Mouse (Mus musculus): Measurements from ENCODE around the gene Fbxo2. TPM values are rescaled to one million over a fixed set of nuclear protein-coding genes. Genes with fewer than 3 reads are reported as not detected.
A peak's percentile ranks its signal among the peaks of the same experiment; 100 is the strongest.
"Not testable (repeated sequence)": the region's sequence is repeated elsewhere in the genome, so short reads cannot be mapped to it uniquely, and the experiment has no call there.

The Fbxo2 gene
- total RNA-seq, 2 experiments from 2014 or later = 101 to 107 TPM

DNA sequence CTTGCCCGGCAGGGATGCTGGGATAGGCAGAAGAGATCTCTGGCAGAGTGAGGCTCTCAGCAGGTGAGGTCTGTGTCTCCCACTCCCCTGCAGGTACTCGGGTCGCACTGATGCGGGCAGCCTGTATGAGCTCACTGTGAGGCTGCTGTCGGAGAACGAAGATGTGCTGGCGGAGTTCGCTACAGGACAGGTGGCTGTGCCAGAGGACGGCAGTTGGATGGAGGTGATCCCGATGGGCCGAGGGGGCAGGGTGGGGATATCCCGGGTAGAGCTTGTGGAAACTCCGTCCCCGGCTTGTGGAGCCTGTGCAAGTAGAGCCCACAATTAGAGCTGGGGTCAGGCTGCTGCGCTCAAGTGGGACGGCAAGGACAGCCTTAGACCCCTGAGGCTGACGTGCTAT, 5.1 kb downstream of the Fbxo2 start:
- peak overlapping the region; percentile 29 for H3K4me3 ChIP-seq
- peak overlapping the region; percentile 79 for H3K27ac ChIP-seq
- TF ChIP-seq CTCF (IDR thresholded peaks at IDR 0.05) = no peak
- DNase-seq (ENCODE audit: extremely low spot score in 1 of 2, low spot score in 2 of 2) = no peak
- intact Hi-C loops (cut with DNase I) = no loop called here

DNA sequence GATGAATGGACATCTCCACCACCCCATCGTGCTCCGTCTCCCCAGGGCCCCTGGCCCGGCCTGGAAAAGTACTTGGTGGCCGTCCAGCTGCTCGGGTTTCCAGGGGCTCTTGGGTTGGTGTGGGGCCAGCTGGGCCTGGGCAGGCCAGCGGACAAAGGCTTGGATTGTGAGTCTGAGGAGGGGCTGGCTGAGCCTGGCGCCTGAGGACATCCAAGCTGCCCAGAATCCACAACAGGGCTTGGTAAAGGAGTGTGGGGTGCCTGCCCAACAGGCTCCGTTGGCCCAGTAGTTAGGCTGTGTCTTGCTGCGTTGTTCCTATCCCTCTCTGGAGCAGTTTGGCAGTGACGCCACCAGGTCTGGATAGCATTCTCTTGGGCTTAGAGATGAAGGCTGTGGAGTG, 6.0 kb downstream of the Fbxo2 start:
- Histone ChIP-seq H3K4me3 (no peak overlapping the region), H3K27ac (peak overlapping the region; percentile 79; the same call in 1 of the 2 replicates)
- no peak for TF ChIP-seq CTCF (IDR thresholded peaks at IDR 0.05)
- intact Hi-C loops (cut with DNase I) = no loop called here
- DNase-seq (ENCODE audit: extremely low spot score in 1 of 2, low spot score in 2 of 2) = peak; percentile 68 to 82

DNA sequence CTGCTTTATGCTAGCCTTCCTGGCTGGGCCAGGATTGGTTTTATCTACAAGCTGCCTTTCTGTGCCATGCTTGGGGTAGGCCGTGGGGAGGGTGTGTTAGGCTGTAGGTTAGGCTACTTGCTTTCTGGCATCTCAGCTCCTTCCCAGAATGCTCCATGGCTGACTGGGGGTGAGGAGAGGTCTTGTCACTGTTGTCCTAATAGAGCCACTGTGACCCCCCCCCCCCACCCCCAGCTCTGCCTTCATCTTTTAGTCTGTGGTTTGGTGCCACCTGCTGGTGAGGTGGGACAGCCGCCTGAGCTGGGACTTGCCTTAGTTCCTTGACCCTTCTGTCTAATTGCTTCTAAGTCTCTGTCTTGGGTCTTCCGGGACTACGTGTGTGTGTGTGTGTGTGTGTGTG, 6.6 kb downstream of the Fbxo2 start:
- DNase-seq (ENCODE audit: extremely low spot score in 1 of 2, low spot score in 2 of 2) = peak; percentile 68 to 72
- Histone ChIP-seq H3K4me3 (no peak overlapping the region), H3K27ac (peak overlapping the region; percentile 74)
- peak; percentile 60 for TF ChIP-seq CTCF (IDR thresholded peaks at IDR 0.05)
- intact Hi-C loops (cut with DNase I) = no loop called here

DNA sequence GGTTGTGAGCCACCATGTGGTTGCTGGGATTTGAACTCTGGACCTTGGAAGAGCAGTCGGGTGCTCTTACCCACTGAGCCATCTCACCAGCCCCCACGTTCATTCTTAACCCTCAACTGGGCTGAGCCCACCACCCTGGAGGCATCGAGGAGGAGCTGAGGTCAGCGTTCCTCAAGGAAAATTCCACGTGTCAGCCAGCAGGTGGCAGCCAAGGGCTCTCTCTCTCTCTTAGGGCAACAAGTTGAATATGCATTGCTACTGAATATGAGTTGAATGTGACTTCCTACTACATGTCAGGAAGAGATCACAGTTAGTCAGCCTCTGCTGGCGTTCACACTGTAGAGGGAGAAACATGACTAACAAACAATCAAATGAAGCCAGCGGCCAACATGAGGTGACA, 7.9 kb downstream of the Fbxo2 start:
- no peak overlapping the region for H3K4me3 ChIP-seq
- intact Hi-C loops (cut with DNase I) = loop anchor here (1.0 kb wide), 1 partner anchor 54 kb away; no protein-coding TSS in a partner anchor
- TF ChIP-seq CTCF (IDR thresholded peaks at IDR 0.05) = peak; percentile 81
- H3K27ac ChIP-seq = no peak overlapping the region
- DNase-seq (ENCODE audit: extremely low spot score in 1 of 2, low spot score in 2 of 2) = peak in 1 of 2 experiments; percentile 64

DNA sequence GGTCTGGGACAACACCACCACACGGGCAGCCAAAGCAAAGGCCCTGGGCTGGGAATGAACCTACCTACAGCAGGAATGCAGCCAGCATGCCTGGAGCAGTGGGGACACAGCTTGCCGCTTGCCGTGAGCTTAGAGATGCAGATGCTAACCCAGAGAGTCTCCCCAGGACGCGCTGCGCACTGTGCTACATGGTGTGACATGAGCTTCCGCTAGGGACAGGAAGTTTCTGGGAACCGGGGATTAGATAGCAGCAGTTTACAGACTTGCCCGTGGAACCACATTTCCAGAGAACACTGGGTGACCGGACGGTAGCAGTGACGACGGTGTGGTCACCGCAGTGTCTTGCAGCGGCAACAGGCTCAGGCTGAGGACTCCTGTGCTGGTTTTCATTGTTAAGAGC, 9.2 kb downstream of the Fbxo2 start:
- Histone ChIP-seq H3K27ac (no peak overlapping the region), H3K4me3 (no peak overlapping the region)
- no peak for DNase-seq (ENCODE audit: extremely low spot score in 1 of 2, low spot score in 2 of 2)
- intact Hi-C loops (cut with DNase I) = no loop called here
- TF ChIP-seq CTCF (IDR thresholded peaks at IDR 0.05) = no peak

DNA sequence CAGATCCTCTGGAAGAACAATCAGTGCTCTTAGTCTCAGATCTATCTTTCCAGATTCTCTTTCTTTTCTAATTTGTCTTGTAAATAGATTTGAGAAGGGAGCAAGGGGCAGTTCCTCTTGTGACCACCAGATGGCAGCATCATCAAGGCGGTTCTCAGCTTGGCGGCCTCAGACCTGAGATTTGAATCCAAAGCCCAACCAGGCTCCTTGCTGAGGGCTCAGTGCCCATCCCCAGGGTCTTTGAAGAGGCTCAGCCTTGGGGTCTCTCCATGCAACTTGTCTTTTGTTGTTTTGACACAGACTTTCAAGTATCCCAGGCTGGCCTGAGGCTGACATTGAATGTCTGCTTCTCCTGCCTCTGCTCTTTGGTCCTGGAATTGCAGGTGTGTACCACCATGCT, 10.4 kb downstream of the Fbxo2 start:
- peak in 1 of 2 experiments; percentile 66 for DNase-seq (ENCODE audit: extremely low spot score in 1 of 2, low spot score in 2 of 2)
- intact Hi-C loops (cut with DNase I) = loop anchor here (1.0 to 5.0 kb wide), 4 partner anchors 76 to 264 kb away; no protein-coding TSS in a partner anchor
- TF ChIP-seq CTCF (IDR thresholded peaks at IDR 0.05) = peak; percentile 100
- Histone ChIP-seq H3K4me3 (no peak overlapping the region), H3K27ac (no peak overlapping the region)

DNA sequence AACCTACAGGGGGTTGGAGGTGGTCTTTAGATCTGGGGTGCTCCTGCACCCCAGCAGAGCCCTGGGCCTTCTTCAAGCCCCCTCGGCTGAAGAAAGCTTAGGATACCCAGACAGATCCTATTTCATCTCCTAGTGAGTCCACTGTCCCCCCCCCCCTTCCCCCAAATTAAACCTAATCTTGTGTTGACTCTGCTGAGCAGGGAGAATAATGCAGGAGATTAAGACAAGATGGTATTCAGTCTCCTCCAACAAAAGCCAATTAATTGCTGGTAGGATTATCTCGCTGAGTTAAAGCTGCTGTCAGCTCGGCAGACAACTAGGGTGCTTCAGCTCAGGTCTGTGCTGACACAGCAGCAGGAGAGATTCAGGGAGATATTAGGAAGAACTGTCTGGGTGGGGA, 10.8 kb downstream of the Fbxo2 start:
- intact Hi-C loops (cut with DNase I) = loop anchor here (1.0 to 5.0 kb wide), 4 partner anchors 76 to 264 kb away; no protein-coding TSS in a partner anchor
- no peak for TF ChIP-seq CTCF (IDR thresholded peaks at IDR 0.05)
- no peak for DNase-seq (ENCODE audit: extremely low spot score in 1 of 2, low spot score in 2 of 2)
- H3K27ac ChIP-seq = no peak overlapping the region
- no peak overlapping the region for H3K4me3 ChIP-seq

DNA sequence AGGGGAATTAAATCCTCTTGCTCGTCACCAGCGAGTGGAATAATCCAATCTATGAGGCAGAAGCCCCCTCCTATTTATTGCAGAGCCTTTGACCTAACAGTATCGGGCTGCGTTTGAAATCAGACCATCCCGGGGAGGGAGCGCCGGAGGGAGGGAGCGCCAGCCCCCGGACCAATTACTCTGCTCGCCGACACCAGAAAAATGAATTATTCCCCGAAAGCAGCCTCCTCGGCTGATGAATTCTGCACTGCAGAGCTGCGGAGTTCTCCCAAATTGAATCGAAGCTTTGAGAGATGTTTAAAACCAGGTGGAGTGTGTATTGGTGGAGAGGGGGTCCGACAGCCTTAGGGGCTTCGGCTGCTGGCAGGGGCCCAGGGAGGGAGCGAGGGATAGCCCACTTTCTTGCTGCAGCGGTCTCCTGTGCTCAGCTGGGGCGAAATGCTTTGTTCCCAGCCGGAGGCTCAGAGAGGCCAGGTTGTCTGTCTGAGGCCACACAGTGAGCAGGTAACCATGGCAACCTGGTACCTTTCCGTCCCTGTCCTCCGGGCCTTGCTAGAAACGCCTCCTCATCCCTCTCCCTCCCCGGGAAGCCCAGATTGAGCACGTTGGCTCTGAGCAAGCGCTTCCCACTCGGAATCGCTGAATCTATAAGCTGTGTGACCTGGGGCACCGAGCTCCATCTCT, 13.5 kb downstream of the Fbxo2 start:
- Histone ChIP-seq H3K27ac (peak overlapping the region; percentile 82), H3K4me3 (peak overlapping the region; percentile 43)
- no peak for TF ChIP-seq CTCF (IDR thresholded peaks at IDR 0.05)
- intact Hi-C loops (cut with DNase I) = loop anchor here (2.0 to 5.0 kb wide), 3 partner anchors 41 to 163 kb away; no protein-coding TSS in a partner anchor
- DNase-seq (ENCODE audit: extremely low spot score in 1 of 2, low spot score in 2 of 2) = peak; percentile 66 to 67

DNA sequence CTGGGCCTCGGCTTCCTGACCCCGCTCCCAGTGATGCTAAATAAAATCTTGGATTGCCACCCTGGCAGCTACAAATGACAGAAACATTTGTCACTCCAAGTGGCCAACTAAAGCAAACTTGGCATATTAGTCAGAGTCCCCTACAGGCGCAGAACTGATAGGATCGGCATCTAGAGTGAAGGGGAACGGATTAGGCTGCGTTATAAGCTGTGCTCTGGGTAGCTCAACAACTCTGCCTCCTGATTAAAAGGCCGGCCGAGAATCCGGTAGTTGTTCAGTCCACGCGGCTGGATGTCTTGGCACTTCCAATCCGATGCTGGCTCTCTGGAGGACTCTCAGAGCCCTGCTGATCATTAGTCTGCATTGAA, 14.1 kb downstream of the Fbxo2 start:
- DNase-seq (ENCODE audit: extremely low spot score in 1 of 2, low spot score in 2 of 2) = no peak
- Histone ChIP-seq H3K4me3 (peak overlapping the region; percentile 43), H3K27ac (peak overlapping the region; percentile 82)
- intact Hi-C loops (cut with DNase I) = loop anchor here (2.0 to 5.0 kb wide), 3 partner anchors 40 to 163 kb away; no protein-coding TSS in a partner anchor
- no peak for TF ChIP-seq CTCF (IDR thresholded peaks at IDR 0.05)

DNA sequence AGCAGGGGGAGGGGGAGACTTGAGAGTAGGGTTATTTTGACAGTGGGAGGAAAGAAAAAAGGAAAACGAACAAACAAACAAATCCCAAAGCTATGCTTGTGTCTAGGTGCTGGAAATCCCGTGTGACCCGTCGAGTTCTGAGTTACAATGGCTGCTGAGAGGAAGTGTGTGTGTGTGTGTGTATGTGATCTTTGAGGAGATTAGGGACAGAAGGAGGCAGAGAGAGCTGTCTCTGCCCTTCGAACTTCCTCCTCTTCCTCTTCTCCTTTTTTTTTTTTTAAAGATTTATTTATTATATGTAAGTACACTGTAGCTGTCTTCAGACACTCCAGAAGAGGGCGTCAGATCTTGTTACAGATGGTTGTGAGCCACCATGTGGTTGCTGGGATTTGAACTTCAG, 16.2 kb downstream of the Fbxo2 start:
- intact Hi-C loops (cut with DNase I); H3K4me3 ChIP-seq: not testable (repeated sequence)

DNA sequence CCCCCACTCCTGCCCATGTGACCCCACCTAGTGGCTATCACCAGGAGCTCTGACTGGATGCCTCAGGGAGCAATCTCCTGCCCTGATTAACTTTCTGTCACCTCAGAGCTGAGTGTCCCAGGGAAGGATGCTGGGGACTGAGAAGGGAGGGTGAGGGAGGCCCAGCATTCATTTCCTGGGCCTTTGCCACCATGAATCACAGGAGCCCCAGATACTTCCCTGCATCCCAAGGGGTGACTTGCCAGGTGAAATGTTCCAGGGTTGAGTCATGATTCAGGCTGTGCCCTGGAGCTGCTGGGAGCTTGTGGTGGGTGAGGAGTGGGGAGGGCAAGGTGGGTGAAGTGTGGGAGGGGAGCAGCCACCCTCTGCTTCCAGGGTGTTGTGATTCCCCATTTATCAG, 17.3 kb downstream of the Fbxo2 start:
- Histone ChIP-seq H3K27ac (no peak overlapping the region), H3K4me3 (no peak overlapping the region)
- no peak for DNase-seq (ENCODE audit: extremely low spot score in 1 of 2, low spot score in 2 of 2)
- intact Hi-C loops (cut with DNase I) = no loop called here
- no peak for TF ChIP-seq CTCF (IDR thresholded peaks at IDR 0.05)

More for the DNA sequence above, 16.2 kb downstream of the Fbxo2 start:
- not testable (repeated sequence) for DNase-seq (ENCODE audit: extremely low spot score in 1 of 2, low spot score in 2 of 2); H3K27ac ChIP-seq

DNA sequence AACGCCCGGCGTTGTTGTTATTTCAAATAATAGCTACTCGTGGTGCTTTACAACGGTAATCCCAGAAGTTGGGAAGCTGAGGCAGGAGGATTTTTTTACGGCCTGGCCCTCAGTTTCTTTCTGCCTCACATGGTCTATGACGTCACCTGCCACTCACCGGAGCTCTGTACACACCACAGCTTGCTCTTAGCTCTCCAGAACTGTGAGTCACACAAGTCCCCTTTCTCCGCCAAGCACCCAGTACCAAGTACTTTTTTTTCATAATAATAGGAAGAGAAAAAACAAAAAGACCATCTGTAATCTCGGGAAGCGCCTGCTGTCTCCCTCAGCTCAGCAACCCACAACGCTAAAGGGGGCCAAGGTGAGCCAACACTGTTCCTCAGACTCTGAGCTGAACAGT, 21.1 kb downstream of the Fbxo2 start:
- no peak for DNase-seq (ENCODE audit: extremely low spot score in 1 of 2, low spot score in 2 of 2)
- no peak overlapping the region for H3K4me3 ChIP-seq
- no peak for TF ChIP-seq CTCF (IDR thresholded peaks at IDR 0.05)
- intact Hi-C loops (cut with DNase I) = no loop called here
- H3K27ac ChIP-seq = no peak overlapping the region

DNA sequence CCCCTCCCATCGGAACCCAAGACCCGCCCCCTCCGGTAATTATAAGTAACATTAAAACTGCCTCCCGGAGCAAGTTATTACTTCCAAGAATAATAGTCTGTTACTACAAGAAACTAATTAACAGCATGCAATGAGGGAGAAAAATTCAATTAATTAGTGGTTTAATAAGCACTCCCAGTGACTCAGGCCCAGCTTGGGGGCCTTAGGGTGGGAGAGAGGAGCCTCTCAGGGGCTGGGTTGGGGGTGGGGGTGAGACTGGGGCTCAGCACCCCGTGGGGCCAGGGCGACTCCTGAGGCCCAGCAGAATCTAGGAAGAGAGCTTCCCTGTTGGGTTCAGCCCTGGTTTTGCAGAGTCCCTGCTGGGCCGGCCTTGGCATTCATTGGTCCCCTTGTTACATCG, 21.9 kb downstream of the Fbxo2 start:
- intact Hi-C loops (cut with DNase I) = no loop called here
- Histone ChIP-seq H3K27ac (no peak overlapping the region), H3K4me3 (no peak overlapping the region)
- TF ChIP-seq CTCF (IDR thresholded peaks at IDR 0.05) = no peak
- DNase-seq (ENCODE audit: extremely low spot score in 1 of 2, low spot score in 2 of 2) = no peak

Data from left cerebral cortex, adult 2 months (tissue).